Mouse (Mus musculus): Measurements from ENCODE around the gene Sprr2e. TPM values are rescaled to one million over a fixed set of nuclear protein-coding genes. Genes with fewer than 3 reads are reported as not detected.

Sprr2e gene
- polyA plus RNA-seq, 1 experiment from 2014 or later = not detected

DNA sequence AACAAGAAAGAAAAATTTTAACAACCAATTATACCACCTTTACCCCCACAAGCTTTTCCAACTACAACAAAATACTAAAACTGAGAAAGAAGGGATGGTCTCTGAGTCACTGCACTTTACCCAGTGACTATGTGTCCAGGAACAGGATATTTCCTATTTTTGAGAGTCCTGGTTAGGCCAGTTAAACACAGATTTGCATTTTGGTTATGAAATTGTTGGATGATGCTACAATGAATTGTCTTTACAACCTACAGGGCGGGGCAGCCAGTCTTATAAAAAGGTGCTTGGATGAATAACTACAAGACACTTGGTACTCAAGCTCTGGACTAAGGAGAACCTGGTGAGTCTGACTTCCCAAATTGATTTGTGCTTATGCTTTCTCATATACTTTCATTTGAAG is 33.4 kb downstream of the Sprr2e start, which contains the start of gene Sprr2h:
Sprr2h (plus strand) TSS at position 301 of the 400 bp plus-strand sequence.
- Histone ChIP-seq H3K4me1 (replicated peaks; ENCODE audit: control insufficient read depth, insufficient read depth, low read length) (no peaks in the 10 kb centered on the region), H3K27ac (ENCODE audit: low read depth, low read length) (no peak within 1 kb of the TSS), H3K36me3 (ENCODE audit: control insufficient read depth, insufficient read depth, low read length) (no peaks in the 10 kb centered on the region), H3K9ac (ENCODE audit: low read length) (no peak within 1 kb of the TSS), H3K4me2 (ENCODE audit: low read depth, low read length, severe bottlenecking) (no peak within 1 kb of the TSS), H3K9me3 (ENCODE audit: control insufficient read depth, low read length) (no peaks in the 10 kb centered on the region), H3K4me3 (ENCODE audit: low read depth, low read length) (no peak within 1 kb of the TSS), H3K27me3 (ENCODE audit: control insufficient read depth, insufficient read depth, low read length) (no peaks in the 10 kb centered on the region)
- DNase-seq (ENCODE audit: low spot score) (no peak), ATAC-seq (replicated peaks; ENCODE audit: low FRiP score) (no peak)
- 91% methylated on average over 1 of the region's 1 CpGs for WGBS

DNA sequence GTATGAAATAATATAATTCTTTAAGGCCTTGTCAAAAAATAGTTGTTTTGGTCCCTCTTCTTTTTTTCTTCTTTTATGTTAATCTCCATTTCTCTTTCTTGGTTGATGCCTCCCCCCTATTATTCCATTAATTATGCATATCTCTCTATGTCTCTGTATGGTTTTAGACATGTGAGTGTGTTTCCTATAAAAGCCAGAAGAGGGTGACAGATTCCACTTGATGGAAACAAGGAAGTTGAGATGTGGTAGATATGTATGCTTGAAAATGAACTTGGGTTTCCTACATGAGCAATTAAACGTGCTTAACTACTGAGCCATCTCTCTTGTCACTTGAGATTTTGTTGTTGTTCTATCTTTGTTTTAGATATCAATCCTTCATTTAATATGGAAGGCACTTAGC is 42.4 kb downstream of the Sprr2e start:
- ATAC-seq (replicated peaks; ENCODE audit: low FRiP score) (no peak), DNase-seq (ENCODE audit: low spot score) (no peak)
- Histone ChIP-seq H3K4me3 (ENCODE audit: low read depth, low read length) (no peak overlapping the region), H3K36me3 (ENCODE audit: control insufficient read depth, insufficient read depth, low read length) (no peaks in the 10 kb centered on the region), H3K9me3 (ENCODE audit: control insufficient read depth, low read length) (no peaks in the 10 kb centered on the region), H3K9ac (ENCODE audit: low read length) (no peak overlapping the region), H3K27ac (ENCODE audit: low read depth, low read length) (no peak overlapping the region), H3K4me1 (replicated peaks; ENCODE audit: control insufficient read depth, insufficient read depth, low read length) (no peaks in the 10 kb centered on the region), H3K27me3 (ENCODE audit: control insufficient read depth, insufficient read depth, low read length) (no peaks in the 10 kb centered on the region), H3K4me2 (ENCODE audit: low read depth, low read length, severe bottlenecking) (no peak overlapping the region)
- WGBS = 64% methylated on average over 1 of the region's 1 CpGs

Other genes with a start within 250 kb of the Sprr2e start
- gene Prr9, start 228.2 kb upstream of the Sprr2e start, polyA plus RNA-seq (2014; fragmentation: Nextera tagmentation; extraction: Ambion mirVana) = not detected in 2 replicates
- not detected in 2 replicates for gene Lelp1, start 209.4 kb upstream of the Sprr2e start, polyA plus RNA-seq (2014; fragmentation: Nextera tagmentation; extraction: Ambion mirVana)
- gene Sprr2a1, start 136.3 kb upstream of the Sprr2e start, polyA plus RNA-seq (2014; fragmentation: Nextera tagmentation; extraction: Ambion mirVana) = not detected in 2 replicates
- not detected in 2 replicates for gene Sprr2a2, start 136.2 kb upstream of the Sprr2e start, polyA plus RNA-seq (2014; fragmentation: Nextera tagmentation; extraction: Ambion mirVana)
- gene Sprr2a3, start 66.7 kb upstream of the Sprr2e start, polyA plus RNA-seq (2014; fragmentation: Nextera tagmentation; extraction: Ambion mirVana) = not detected in 2 replicates
- not detected in 2 replicates for gene Sprr2b, start 35.5 kb upstream of the Sprr2e start, polyA plus RNA-seq (2014; fragmentation: Nextera tagmentation; extraction: Ambion mirVana)
- gene Sprr2d, start 13.0 kb upstream of the Sprr2e start, polyA plus RNA-seq (2014; fragmentation: Nextera tagmentation; extraction: Ambion mirVana) = not detected in 2 replicates
- not detected in 2 replicates for gene Sprr2f, start 13.0 kb downstream of the Sprr2e start, polyA plus RNA-seq (2014; fragmentation: Nextera tagmentation; extraction: Ambion mirVana)
- gene Sprr2h, start 33.5 kb downstream of the Sprr2e start, polyA plus RNA-seq (2014; fragmentation: Nextera tagmentation; extraction: Ambion mirVana) = not detected in 2 replicates
- not detected in 2 replicates for gene Sprr2i, start 55.8 kb downstream of the Sprr2e start, polyA plus RNA-seq (2014; fragmentation: Nextera tagmentation; extraction: Ambion mirVana)
- gene Sprr2j-ps, start 65.9 kb downstream of the Sprr2e start, polyA plus RNA-seq (2014; fragmentation: Nextera tagmentation; extraction: Ambion mirVana) = not detected in 2 replicates
- gene Gm9774, start 77.3 kb downstream of the Sprr2e start, polyA plus RNA-seq (2014; fragmentation: Nextera tagmentation; extraction: Ambion mirVana) = 5.4 and 7.4 TPM in 2 replicates
- gene Sprr2k, start 80.4 kb downstream of the Sprr2e start, polyA plus RNA-seq (2014; fragmentation: Nextera tagmentation; extraction: Ambion mirVana) = not detected in 2 replicates
- gene Sprr1b, start 86.6 kb downstream of the Sprr2e start, polyA plus RNA-seq (2014; fragmentation: Nextera tagmentation; extraction: Ambion mirVana) = not detected in 2 replicates
- gene Sprr3, start 106.6 kb downstream of the Sprr2e start, polyA plus RNA-seq (2014; fragmentation: Nextera tagmentation; extraction: Ambion mirVana) = not detected in 2 replicates
- gene Sprr1a, start 133.8 kb downstream of the Sprr2e start, polyA plus RNA-seq (2014; fragmentation: Nextera tagmentation; extraction: Ambion mirVana) = not detected in 2 replicates
- gene Sprr4, start 148.3 kb downstream of the Sprr2e start, polyA plus RNA-seq (2014; fragmentation: Nextera tagmentation; extraction: Ambion mirVana) = not detected in 2 replicates
- gene 2310046K23Rik, start 182.4 kb downstream of the Sprr2e start, polyA plus RNA-seq (2014; fragmentation: Nextera tagmentation; extraction: Ambion mirVana) = not detected in 2 replicates
- not detected in 2 replicates for gene Ivl, start 221.6 kb downstream of the Sprr2e start, polyA plus RNA-seq (2014; fragmentation: Nextera tagmentation; extraction: Ambion mirVana)
- gene Smcp, start 236.9 kb downstream of the Sprr2e start, polyA plus RNA-seq (2014; fragmentation: Nextera tagmentation; extraction: Ambion mirVana) = not detected in 2 replicates